Mouse (Mus musculus): ENCODE data around the gene Rpn2. TPM values are rescaled to one million over a fixed set of nuclear protein-coding genes. Genes with fewer than 3 reads are reported as not detected.

Gene Rpn2
- total and polyA plus RNA-seq, 2 experiments: 118 to 155 TPM

- H3K27me3 ChIP-seq (ENCODE audit: control insufficient read depth, insufficient read depth, low read length): no peaks in the 10 kb centered on the region
- no peaks in the 10 kb centered on the region for H3K4me1 ChIP-seq (ENCODE audit: control insufficient read depth, insufficient read depth, low read length)
- DNase-seq (ENCODE audit: extremely low read depth, low read depth, low spot score): no peak
- H3K4me3 ChIP-seq (ENCODE audit: insufficient read depth, low read depth, low read length): no peak overlapping the region
- H3K9ac ChIP-seq (ENCODE audit: low read depth, low read length): no peak overlapping the region
- WGBS: 80% methylated on average over 6 of the region's 6 CpGs
- H3K36me3 ChIP-seq (ENCODE audit: control insufficient read depth, insufficient read depth, low read length): no peaks in the 10 kb centered on the region
- TF ChIP-seq CTCF (IDR thresholded peaks at IDR 0.05; ENCODE audit: low read depth, low read length) (no peak), POLR2A (IDR thresholded peaks at IDR 0.05; ENCODE audit: extremely low read depth, insufficient read depth, low read length) (no peak)
- H3K27ac ChIP-seq (replicated peaks; ENCODE audit: insufficient read depth, low read depth, low read length): no peak overlapping the region
- H3K79me2 ChIP-seq (ENCODE audit: control insufficient read depth, insufficient read depth, low read length): no peaks in the 10 kb centered on the region
Measured at GRCm38 (mm10) chr2:157343337-157343736, 64.5 kb downstream of the Rpn2 start.

GRCm38 (mm10) chr2:157347361-157348159 is 68.7 kb downstream of the Rpn2 start, which contains the start of gene Ghrh:
Ghrh (minus strand) TSS chr2:157347506.
- peak; percentile 8 for DNase-seq (ENCODE audit: extremely low read depth, low read depth, low spot score)
- no peaks in the 10 kb centered on the region for H3K79me2 ChIP-seq (ENCODE audit: control insufficient read depth, insufficient read depth, low read length)
- H3K36me3 ChIP-seq (ENCODE audit: control insufficient read depth, insufficient read depth, low read length): no peaks in the 10 kb centered on the region
- no peak within 1 kb of the TSS for H3K27ac ChIP-seq (replicated peaks; ENCODE audit: insufficient read depth, low read depth, low read length)
- no peak within 1 kb of the TSS for H3K9ac ChIP-seq (ENCODE audit: low read depth, low read length)
- WGBS: 82% methylated on average over 26 of the region's 26 CpGs
- H3K4me3 ChIP-seq (ENCODE audit: insufficient read depth, low read depth, low read length): no peak within 1 kb of the TSS
- no peaks in the 10 kb centered on the region for H3K27me3 ChIP-seq (ENCODE audit: control insufficient read depth, insufficient read depth, low read length)
- TF ChIP-seq CTCF (IDR thresholded peaks at IDR 0.05; ENCODE audit: low read depth, low read length): no peak
- no peak for TF ChIP-seq POLR2A (IDR thresholded peaks at IDR 0.05; ENCODE audit: extremely low read depth, insufficient read depth, low read length)
- H3K4me1 ChIP-seq (ENCODE audit: control insufficient read depth, insufficient read depth, low read length): no peaks in the 10 kb centered on the region

- no peak for TF ChIP-seq CTCF (IDR thresholded peaks at IDR 0.05; ENCODE audit: low read depth, low read length)
- no peak for TF ChIP-seq POLR2A (IDR thresholded peaks at IDR 0.05; ENCODE audit: extremely low read depth, insufficient read depth, low read length)
- Histone ChIP-seq H3K9ac (ENCODE audit: low read depth, low read length) (no peak overlapping the region), H3K79me2 (ENCODE audit: control insufficient read depth, insufficient read depth, low read length) (no peaks in the 10 kb centered on the region), H3K27me3 (ENCODE audit: control insufficient read depth, insufficient read depth, low read length) (no peaks in the 10 kb centered on the region), H3K4me3 (ENCODE audit: insufficient read depth, low read depth, low read length) (no peak overlapping the region), H3K4me1 (ENCODE audit: control insufficient read depth, insufficient read depth, low read length) (no peaks in the 10 kb centered on the region), H3K36me3 (ENCODE audit: control insufficient read depth, insufficient read depth, low read length) (no peaks in the 10 kb centered on the region), H3K27ac (replicated peaks; ENCODE audit: insufficient read depth, low read depth, low read length) (no peak overlapping the region)
- 56% methylated on average over 12 of the region's 12 CpGs for WGBS
- no peak for DNase-seq (ENCODE audit: extremely low read depth, low read depth, low spot score)
Measured at GRCm38 (mm10) chr2:157349121-157349778, 70.4 kb downstream of the Rpn2 start.

- Histone ChIP-seq H3K4me3 (ENCODE audit: insufficient read depth, low read depth, low read length) (no peak overlapping the region), H3K9ac (ENCODE audit: low read depth, low read length) (no peak overlapping the region), H3K4me1 (ENCODE audit: control insufficient read depth, insufficient read depth, low read length) (no peaks in the 10 kb centered on the region), H3K27ac (replicated peaks; ENCODE audit: insufficient read depth, low read depth, low read length) (no peak overlapping the region), H3K79me2 (ENCODE audit: control insufficient read depth, insufficient read depth, low read length) (no peaks in the 10 kb centered on the region), H3K36me3 (ENCODE audit: control insufficient read depth, insufficient read depth, low read length) (no peaks in the 10 kb centered on the region), H3K27me3 (ENCODE audit: control insufficient read depth, insufficient read depth, low read length) (no peaks in the 10 kb centered on the region)
- 50% methylated on average over 4 of the region's 4 CpGs for WGBS
- TF ChIP-seq POLR2A (IDR thresholded peaks at IDR 0.05; ENCODE audit: extremely low read depth, insufficient read depth, low read length) (no peak), CTCF (IDR thresholded peaks at IDR 0.05; ENCODE audit: low read depth, low read length) (no peak)
- no peak for DNase-seq (ENCODE audit: extremely low read depth, low read depth, low spot score)
Measured at GRCm38 (mm10) chr2:157353183-157353582, 74.4 kb downstream of the Rpn2 start.

GRCm38 (mm10) chr2:157354106-157354505 is 75.3 kb downstream of the Rpn2 start:
- Histone ChIP-seq H3K79me2 (ENCODE audit: control insufficient read depth, insufficient read depth, low read length) (no peaks in the 10 kb centered on the region), H3K27ac (replicated peaks; ENCODE audit: insufficient read depth, low read depth, low read length) (no peak overlapping the region), H3K9ac (ENCODE audit: low read depth, low read length) (no peak overlapping the region), H3K27me3 (ENCODE audit: control insufficient read depth, insufficient read depth, low read length) (no peaks in the 10 kb centered on the region), H3K36me3 (ENCODE audit: control insufficient read depth, insufficient read depth, low read length) (no peaks in the 10 kb centered on the region), H3K4me1 (ENCODE audit: control insufficient read depth, insufficient read depth, low read length) (no peaks in the 10 kb centered on the region), H3K4me3 (ENCODE audit: insufficient read depth, low read depth, low read length) (no peak overlapping the region)
- DNase-seq (ENCODE audit: extremely low read depth, low read depth, low spot score): no peak
- TF ChIP-seq POLR2A (IDR thresholded peaks at IDR 0.05; ENCODE audit: extremely low read depth, insufficient read depth, low read length) (no peak), CTCF (IDR thresholded peaks at IDR 0.05; ENCODE audit: low read depth, low read length) (no peak)
- WGBS: 84% methylated on average over 3 of the region's 3 CpGs

- H3K79me2 ChIP-seq (ENCODE audit: control insufficient read depth, insufficient read depth, low read length): no peaks in the 10 kb centered on the region
- H3K36me3 ChIP-seq (ENCODE audit: control insufficient read depth, insufficient read depth, low read length): no peaks in the 10 kb centered on the region
- no peaks in the 10 kb centered on the region for H3K27me3 ChIP-seq (ENCODE audit: control insufficient read depth, insufficient read depth, low read length)
- H3K9ac ChIP-seq (ENCODE audit: low read depth, low read length): no peak overlapping the region
- 94% methylated on average over 5 of the region's 5 CpGs for WGBS
- no peak for DNase-seq (ENCODE audit: extremely low read depth, low read depth, low spot score)
- no peaks in the 10 kb centered on the region for H3K4me1 ChIP-seq (ENCODE audit: control insufficient read depth, insufficient read depth, low read length)
- H3K4me3 ChIP-seq (ENCODE audit: insufficient read depth, low read depth, low read length): no peak overlapping the region
- no peak for TF ChIP-seq CTCF (IDR thresholded peaks at IDR 0.05; ENCODE audit: low read depth, low read length)
- no peak for TF ChIP-seq POLR2A (IDR thresholded peaks at IDR 0.05; ENCODE audit: extremely low read depth, insufficient read depth, low read length)
- H3K27ac ChIP-seq (replicated peaks; ENCODE audit: insufficient read depth, low read depth, low read length): no peak overlapping the region
Measured at GRCm38 (mm10) chr2:157360028-157360427, 81.2 kb downstream of the Rpn2 start.
